Mouse (Mus musculus) stomach, embryonic 14.5 days (tissue): ENCODE measurements around the gene Prrc2b. TPM values are rescaled to one million over a fixed set of nuclear protein-coding genes. Genes with fewer than 3 reads are reported as not detected.

Experiments
- microRNA-seq: library from miRNA; unstranded; fragments of <30 nt; microRNA quantifications from one replicate; pipeline ENCODE4, GENCODE M21; 2016
- polyA plus RNA-seq: library from polyadenylated mRNA; unstranded; fragments of >200 nt; fragmentation: Nextera tagmentation; extraction: Ambion mirVana; gene quantifications from 2 replicates; pipeline ENCODE4 v1.2.1, GENCODE M21; 2014

Gene Prrc2b
- polyA plus RNA-seq, 1 experiment from 2014 or later, result 59.8 TPM

Small RNAs within 50 kb of the gene (microRNA-seq; reads per million reads assigned to microRNA genes)
- not detected for gene Gm27805

Other genes starting within 250 kb of the Prrc2b start
- gene Aif1l, start 200.9 kb upstream of the Prrc2b start, polyA plus RNA-seq, result 18.2 and 21.4 TPM in 2 replicates
- gene Nup214, start 176.6 kb upstream of the Prrc2b start, polyA plus RNA-seq, result 83.8 and 93.9 TPM in 2 replicates
- gene Fam78a, start 66.2 kb upstream of the Prrc2b start, polyA plus RNA-seq, result 1.2 and 1.5 TPM in 2 replicates
- gene Plpp7, start 55.6 kb upstream of the Prrc2b start, polyA plus RNA-seq, result 3.3 and 4.5 TPM in 2 replicates
- 28.2 TPM in 2 replicates for gene Pomt1, start 85.5 kb downstream of the Prrc2b start, polyA plus RNA-seq
- 64.7 and 65.3 TPM in 2 replicates for gene Uck1, start 109.1 kb downstream of the Prrc2b start, polyA plus RNA-seq
- 23.1 and 24.3 TPM in 2 replicates for gene Golga2, start 136.3 kb downstream of the Prrc2b start, polyA plus RNA-seq
- gene Swi5, start 137.0 kb downstream of the Prrc2b start, polyA plus RNA-seq, result 137 and 143 TPM in 2 replicates
- 44.7 and 45.4 TPM in 2 replicates for gene Ciz1, start 201.2 kb downstream of the Prrc2b start, polyA plus RNA-seq
- 20.5 and 22.6 TPM in 2 replicates for gene Dnm1, start 202.3 kb downstream of the Prrc2b start, polyA plus RNA-seq
- 35.0 and 46.3 TPM in 2 replicates for gene 1110008P14Rik, start 230.9 kb downstream of the Prrc2b start, polyA plus RNA-seq
- gene Lcn2, start 237.2 kb downstream of the Prrc2b start, polyA plus RNA-seq, result 3.7 and 6.8 TPM in 2 replicates
- gene Ptges2, start 244.8 kb downstream of the Prrc2b start, polyA plus RNA-seq, result 28.1 and 30.5 TPM in 2 replicates